Mouse (Mus musculus): ENCODE data around the gene Ip6k2. TPM values are rescaled to one million over a fixed set of nuclear protein-coding genes. Genes with fewer than 3 reads are reported as not detected.

The Ip6k2 gene
- polyA plus RNA-seq, 1 experiment from 2014 or later: 37.5 TPM

GRCm38 (mm10) chr9:108831637-108832036 lies 48.0 kb downstream of the Ip6k2 start:
- WGBS: 7% methylated on average over 23 of the region's 23 CpGs
- H3K27ac ChIP-seq (ENCODE audit: low read depth, low read length): no peak overlapping the region

GRCm38 (mm10) chr9:108832390-108833108 lies 49.0 kb downstream of the Ip6k2 start:
- H3K9me3 ChIP-seq (ENCODE audit: control insufficient read depth, low read length): no peaks in the 10 kb centered on the region
- H3K4me3 ChIP-seq (ENCODE audit: low read depth, low read length): peak overlapping the region; percentile 52
- H3K4me1 ChIP-seq (replicated peaks; ENCODE audit: control insufficient read depth, insufficient read depth, low read length): peaks cover 16% of the 10 kb centered on the region
- H3K36me3 ChIP-seq (ENCODE audit: control insufficient read depth, insufficient read depth, low read length): no peaks in the 10 kb centered on the region
- ATAC-seq (replicated peaks; ENCODE audit: low FRiP score) (peak; percentile 99), DNase-seq (ENCODE audit: low spot score) (peak; percentile 91)
- no peak overlapping the region for H3K27ac ChIP-seq (ENCODE audit: low read depth, low read length)
- H3K9ac ChIP-seq (ENCODE audit: low read depth, low read length): no peak overlapping the region
- peaks cover 60% of the 10 kb centered on the region for H3K27me3 ChIP-seq (replicated peaks; ENCODE audit: control insufficient read depth, insufficient read depth, low read length)
- WGBS: 3% methylated on average over 46 of the region's 46 CpGs
- peak overlapping the region; percentile 99 for H3K4me2 ChIP-seq

More at GRCm38 (mm10) chr9:108831637-108832036, 48.0 kb downstream of the Ip6k2 start:
- Histone ChIP-seq H3K9me3 (ENCODE audit: control insufficient read depth, low read length) (no peaks in the 10 kb centered on the region), H3K9ac (ENCODE audit: low read depth, low read length) (no peak overlapping the region), H3K4me3 (ENCODE audit: low read depth, low read length) (peak overlapping the region; percentile 52), H3K4me1 (replicated peaks; ENCODE audit: control insufficient read depth, insufficient read depth, low read length) (peaks cover 21% of the 10 kb centered on the region), H3K36me3 (ENCODE audit: control insufficient read depth, insufficient read depth, low read length) (no peaks in the 10 kb centered on the region), H3K4me2 (peak overlapping the region; percentile 99), H3K27me3 (replicated peaks; ENCODE audit: control insufficient read depth, insufficient read depth, low read length) (peaks cover 68% of the 10 kb centered on the region)
- no peak for ATAC-seq (replicated peaks; ENCODE audit: low FRiP score)
- no peak for DNase-seq (ENCODE audit: low spot score)

GRCm38 (mm10) chr9:108842989-108843388 lies 59.4 kb downstream of the Ip6k2 start:
- H3K27ac ChIP-seq (ENCODE audit: low read depth, low read length): no peak overlapping the region
- 9% methylated on average over 14 of the region's 14 CpGs for WGBS
- H3K27me3 ChIP-seq (replicated peaks; ENCODE audit: control insufficient read depth, insufficient read depth, low read length): peaks cover 20% of the 10 kb centered on the region
- no peak overlapping the region for H3K4me3 ChIP-seq (ENCODE audit: low read depth, low read length)
- no peaks in the 10 kb centered on the region for H3K9me3 ChIP-seq (ENCODE audit: control insufficient read depth, low read length)
- H3K36me3 ChIP-seq (ENCODE audit: control insufficient read depth, insufficient read depth, low read length): no peaks in the 10 kb centered on the region
- 0 out of 2 replicates have a peak, but pooled peaks cover 2% of the 10 kb centered on the region for H3K4me1 ChIP-seq (replicated peaks; ENCODE audit: control insufficient read depth, insufficient read depth, low read length)
- peak overlapping the region; percentile 42; the same call in 1 of the 2 replicates for H3K4me2 ChIP-seq
- no peak for DNase-seq (ENCODE audit: low spot score)
- no peak; the same call in 1 of the 2 replicates for ATAC-seq (replicated peaks; ENCODE audit: low FRiP score)
- no peak overlapping the region for H3K9ac ChIP-seq (ENCODE audit: low read depth, low read length)

DNA sequence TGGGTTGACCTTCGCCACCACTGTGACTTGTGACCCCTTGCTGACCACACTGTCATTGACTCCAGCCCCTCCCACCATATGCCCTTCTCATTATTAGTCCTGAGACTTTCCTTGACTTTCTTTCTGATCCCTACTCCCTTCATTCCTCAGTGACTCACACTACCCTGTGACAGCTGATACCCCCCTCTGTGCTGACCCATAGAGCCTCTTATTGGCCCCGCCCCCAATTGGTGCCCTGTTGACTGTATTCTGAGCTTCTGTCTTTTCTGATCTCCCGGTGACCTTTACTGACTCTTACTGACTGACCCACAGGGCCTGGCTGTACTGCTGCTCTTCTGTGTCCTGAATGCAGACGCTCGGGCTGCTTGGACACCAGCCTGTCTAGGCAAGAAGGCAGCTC lies 61.8 kb downstream of the Ip6k2 start:
- Histone ChIP-seq H3K4me2 (no peak overlapping the region), H3K4me1 (replicated peaks; ENCODE audit: control insufficient read depth, insufficient read depth, low read length) (0 out of 2 replicates have a peak, but pooled peaks cover 2% of the 10 kb centered on the region), H3K9ac (ENCODE audit: low read depth, low read length) (no peak overlapping the region), H3K4me3 (ENCODE audit: low read depth, low read length) (no peak overlapping the region), H3K27ac (ENCODE audit: low read depth, low read length) (no peak overlapping the region), H3K27me3 (replicated peaks; ENCODE audit: control insufficient read depth, insufficient read depth, low read length) (peaks cover 32% of the 10 kb centered on the region), H3K36me3 (ENCODE audit: control insufficient read depth, insufficient read depth, low read length) (no peaks in the 10 kb centered on the region), H3K9me3 (ENCODE audit: control insufficient read depth, low read length) (no peaks in the 10 kb centered on the region)
- no peak for DNase-seq (ENCODE audit: low spot score)
- ATAC-seq (replicated peaks; ENCODE audit: low FRiP score): no peak
- 69% methylated on average over 5 of the region's 5 CpGs for WGBS

GRCm38 (mm10) chr9:108847374-108847773 lies 63.8 kb downstream of the Ip6k2 start:
- DNase-seq (ENCODE audit: low spot score) (no peak), ATAC-seq (replicated peaks; ENCODE audit: low FRiP score) (no peak)
- H3K4me1 ChIP-seq (replicated peaks; ENCODE audit: control insufficient read depth, insufficient read depth, low read length): peaks cover 2% of the 10 kb centered on the region; the same call in 1 of the 2 replicates
- peaks cover 25% of the 10 kb centered on the region for H3K27me3 ChIP-seq (replicated peaks; ENCODE audit: control insufficient read depth, insufficient read depth, low read length)
- H3K27ac ChIP-seq (ENCODE audit: low read depth, low read length): no peak overlapping the region
- H3K4me2 ChIP-seq: no peak overlapping the region
- H3K4me3 ChIP-seq (ENCODE audit: low read depth, low read length): no peak overlapping the region
- no peak overlapping the region for H3K9ac ChIP-seq (ENCODE audit: low read depth, low read length)
- H3K9me3 ChIP-seq (ENCODE audit: control insufficient read depth, low read length): no peaks in the 10 kb centered on the region
- WGBS: 80% methylated on average over 4 of the region's 4 CpGs
- no peaks in the 10 kb centered on the region for H3K36me3 ChIP-seq (ENCODE audit: control insufficient read depth, insufficient read depth, low read length)

DNA sequence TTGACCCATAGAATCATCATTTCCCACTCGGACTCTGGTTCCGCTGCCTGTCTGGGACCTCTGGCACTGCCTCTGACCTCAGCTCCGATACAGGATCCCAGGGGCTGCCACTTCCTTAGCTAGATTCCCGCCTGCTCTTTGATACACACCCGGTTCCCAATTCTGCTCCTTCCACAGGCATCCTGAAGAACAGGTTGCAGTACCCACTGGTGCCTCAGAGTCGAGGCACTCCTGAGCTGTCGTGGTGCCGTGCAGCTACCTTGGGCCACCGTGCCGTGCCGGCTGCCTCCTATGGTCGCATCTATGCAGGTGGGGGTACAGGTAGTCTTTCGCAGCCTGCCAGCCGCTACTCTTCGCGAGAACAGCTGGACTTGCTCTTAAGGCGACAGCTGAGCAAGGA lies 64.8 kb downstream of the Ip6k2 start:
- DNase-seq (ENCODE audit: low spot score) (no peak), ATAC-seq (replicated peaks; ENCODE audit: low FRiP score) (no peak)
- WGBS: 60% methylated on average over 17 of the region's 17 CpGs
- Histone ChIP-seq H3K4me2 (no peak overlapping the region), H3K4me1 (replicated peaks; ENCODE audit: control insufficient read depth, insufficient read depth, low read length) (peaks cover 6% of the 10 kb centered on the region), H3K4me3 (ENCODE audit: low read depth, low read length) (no peak overlapping the region), H3K9ac (ENCODE audit: low read depth, low read length) (no peak overlapping the region), H3K9me3 (ENCODE audit: control insufficient read depth, low read length) (no peaks in the 10 kb centered on the region), H3K27ac (ENCODE audit: low read depth, low read length) (no peak overlapping the region), H3K27me3 (replicated peaks; ENCODE audit: control insufficient read depth, insufficient read depth, low read length) (peaks cover 17% of the 10 kb centered on the region), H3K36me3 (ENCODE audit: control insufficient read depth, insufficient read depth, low read length) (no peaks in the 10 kb centered on the region)

DNA sequence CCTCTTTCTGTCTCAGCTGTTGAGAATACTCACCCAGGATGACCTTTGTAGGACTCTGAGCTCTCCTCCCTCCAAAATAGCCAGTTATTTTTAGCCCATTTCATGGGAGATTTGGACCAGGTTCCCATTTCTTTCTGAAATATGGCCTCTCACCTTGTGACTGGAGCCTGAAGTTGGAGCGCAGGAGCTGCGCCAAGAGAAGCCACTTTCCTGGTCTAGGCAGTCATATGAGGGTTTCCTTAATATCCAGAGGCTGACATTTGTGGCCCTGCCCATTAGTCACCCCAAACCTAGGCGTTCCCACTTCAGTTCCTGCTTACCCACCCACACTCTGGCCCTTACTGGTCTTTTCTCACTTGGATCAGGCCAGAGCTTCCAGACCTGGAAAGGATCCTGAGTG lies 69.4 kb downstream of the Ip6k2 start, which contains the start of gene Slc26a6:
Gene Slc26a6, plus strand, starts transcription at position 308 of the 400 bp plus-strand sequence.
- DNase-seq (ENCODE audit: low spot score): no peak
- 85% methylated on average over 3 of the region's 3 CpGs for WGBS

DNA sequence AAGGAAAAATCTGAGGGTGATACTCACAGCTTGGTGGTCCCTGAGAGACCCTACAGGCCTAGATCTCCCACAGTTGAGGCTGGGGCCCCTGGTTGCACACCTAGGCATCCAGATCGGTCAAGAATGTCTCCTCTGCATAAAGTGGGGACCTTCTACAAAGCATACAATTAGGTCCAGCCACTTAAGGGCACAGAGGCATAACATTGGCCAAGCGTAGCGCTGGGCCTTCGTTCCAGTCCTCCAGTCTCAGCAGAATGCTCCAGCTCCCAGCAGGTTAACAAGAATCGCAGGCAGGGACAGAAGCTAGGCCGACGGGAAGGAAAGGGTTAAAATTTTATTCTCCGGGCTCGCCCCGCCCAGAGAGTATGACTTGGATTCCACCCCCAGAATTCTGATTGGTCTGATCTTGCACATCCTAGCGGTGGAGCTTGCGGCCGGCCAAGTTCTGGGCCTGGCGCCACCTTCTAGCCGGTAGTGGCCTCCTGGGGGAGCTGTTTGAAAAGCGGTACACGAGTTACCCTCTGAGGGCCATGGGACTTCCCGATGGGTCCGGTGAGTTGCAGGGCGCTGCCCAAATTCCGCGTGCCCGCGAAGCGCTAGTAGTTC lies 70.1 kb downstream of the Ip6k2 start:
- Histone ChIP-seq H3K9me3 (ENCODE audit: control insufficient read depth, low read length) (no peaks in the 10 kb centered on the region), H3K9ac (ENCODE audit: low read depth, low read length) (peak overlapping the region; percentile 76), H3K4me1 (replicated peaks; ENCODE audit: control insufficient read depth, insufficient read depth, low read length) (peaks cover 12% of the 10 kb centered on the region), H3K27ac (ENCODE audit: low read depth, low read length) (peak overlapping the region; percentile 66), H3K4me3 (ENCODE audit: low read depth, low read length) (peak overlapping the region; percentile 67), H3K36me3 (ENCODE audit: control insufficient read depth, insufficient read depth, low read length) (no peaks in the 10 kb centered on the region; the same call in 1 of the 2 replicates), H3K4me2 (peak overlapping the region; percentile 94), H3K27me3 (replicated peaks; ENCODE audit: control insufficient read depth, insufficient read depth, low read length) (peaks cover 5% of the 10 kb centered on the region; the same call in 1 of the 2 replicates)
- WGBS: 3% methylated on average over 25 of the region's 25 CpGs
- peak; percentile 93 for ATAC-seq (replicated peaks; ENCODE audit: low FRiP score)
- no peak for DNase-seq (ENCODE audit: low spot score)

More for the DNA sequence above, 69.4 kb downstream of the Ip6k2 start, which contains the start of gene Slc26a6:
- H3K27ac ChIP-seq (ENCODE audit: low read depth, low read length): peak within 1 kb of the TSS; percentile 66
- peaks cover 11% of the 10 kb centered on the region for H3K27me3 ChIP-seq (replicated peaks; ENCODE audit: control insufficient read depth, insufficient read depth, low read length)
- no peak for ATAC-seq (replicated peaks; ENCODE audit: low FRiP score)
- H3K9me3 ChIP-seq (ENCODE audit: control insufficient read depth, low read length): no peaks in the 10 kb centered on the region
- H3K4me2 ChIP-seq: peak within 1 kb of the TSS; percentile 94
- H3K4me3 ChIP-seq (ENCODE audit: low read depth, low read length): peak within 1 kb of the TSS; percentile 67
- no peaks in the 10 kb centered on the region; the same call in 1 of the 2 replicates for H3K36me3 ChIP-seq (ENCODE audit: control insufficient read depth, insufficient read depth, low read length)
- H3K4me1 ChIP-seq (replicated peaks; ENCODE audit: control insufficient read depth, insufficient read depth, low read length): peaks cover 12% of the 10 kb centered on the region
- H3K9ac ChIP-seq (ENCODE audit: low read depth, low read length): peak within 1 kb of the TSS; percentile 76
